Mouse (Mus musculus): ENCODE measurements around the gene Lmod2. TPM values are rescaled to one million over a fixed set of nuclear protein-coding genes. Genes with fewer than 3 reads are reported as not detected.

Gene Lmod2
- polyA plus RNA-seq, 1 experiment from 2014 or later = not detected

- 42% methylated on average over 3 of the region's 3 CpGs for WGBS (ENCODE audit: missing documents)
- Histone ChIP-seq H3K4me3 (ENCODE audit: inconsistent target) (no peak overlapping the region), H3K27ac (no peak overlapping the region), H3K79me2 (ENCODE audit: inconsistent target) (no peaks in the 10 kb centered on the region), H3K36me3 (ENCODE audit: inconsistent target) (no peaks in the 10 kb centered on the region)
These were observed 10.7 kb upstream of the Lmod2 start for GRCm38 (mm10) chr6:24586885-24587284.

DNA sequence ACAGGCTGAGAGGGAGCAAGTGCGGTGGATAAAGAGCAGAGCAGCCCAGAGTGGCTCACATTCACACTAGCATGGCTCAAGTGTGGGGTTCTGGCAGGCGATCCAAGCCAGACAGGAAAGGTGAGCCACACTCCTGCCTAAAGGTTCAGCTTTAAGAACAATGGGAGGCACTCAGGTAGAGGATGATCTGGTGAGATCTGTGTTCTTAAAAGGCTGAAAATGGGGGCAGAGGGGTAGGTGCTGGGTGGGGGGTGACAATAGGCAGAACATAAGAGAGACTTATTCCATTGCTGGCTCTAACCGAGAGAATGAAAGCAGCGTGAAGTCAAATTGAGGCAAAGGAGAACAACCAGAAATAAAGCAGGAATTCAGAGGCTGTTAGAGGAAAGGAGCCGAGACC is 7.3 kb upstream of the Lmod2 start:
- 96% methylated on average over 5 of the region's 5 CpGs for WGBS (ENCODE audit: missing documents)
- no peaks in the 10 kb centered on the region for H3K36me3 ChIP-seq (ENCODE audit: inconsistent target)
- H3K79me2 ChIP-seq (ENCODE audit: inconsistent target) = no peaks in the 10 kb centered on the region
- no peak overlapping the region for H3K4me3 ChIP-seq (ENCODE audit: inconsistent target)
- no peak overlapping the region for H3K27ac ChIP-seq

DNA sequence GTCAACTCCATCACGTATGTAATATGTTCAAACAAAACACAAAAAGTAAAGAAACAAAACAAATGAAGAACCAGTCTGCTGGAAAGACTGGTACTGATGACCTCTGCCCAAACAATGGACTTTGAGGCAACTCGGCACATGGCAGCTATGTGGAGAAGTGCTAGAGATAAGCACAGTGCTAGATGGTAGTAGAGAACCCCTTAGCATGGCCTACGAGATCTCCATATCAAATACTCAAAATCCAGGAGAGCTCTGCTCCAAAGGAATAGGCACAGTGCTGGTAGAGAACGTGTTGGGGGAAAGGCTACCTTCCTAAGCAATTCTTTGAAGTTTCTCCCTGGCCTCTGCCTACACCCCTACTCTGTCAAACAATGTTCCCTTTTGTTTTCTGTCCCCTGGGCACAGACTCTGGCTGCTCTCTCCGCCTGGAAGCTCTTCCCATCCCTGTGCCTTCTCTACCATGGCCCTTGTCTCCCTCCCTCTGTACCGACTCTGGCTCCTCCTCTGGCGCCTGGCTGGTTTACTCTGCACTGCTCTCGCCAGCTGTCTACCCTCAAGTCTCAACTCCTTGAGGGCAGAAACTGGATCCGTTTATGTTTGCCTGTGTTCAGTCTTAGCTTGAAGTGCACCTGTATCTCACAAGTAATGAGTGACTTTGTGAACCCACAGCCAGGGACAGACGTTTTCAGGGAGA is 5.9 kb upstream of the Lmod2 start:
- H3K27ac ChIP-seq = no peak overlapping the region
- no peaks in the 10 kb centered on the region for H3K36me3 ChIP-seq (ENCODE audit: inconsistent target)
- WGBS (ENCODE audit: missing documents) = 83% methylated on average over 10 of the region's 10 CpGs
- no peaks in the 10 kb centered on the region for H3K79me2 ChIP-seq (ENCODE audit: inconsistent target)
- H3K4me3 ChIP-seq (ENCODE audit: inconsistent target) = no peak overlapping the region

- 91% methylated on average over 6 of the region's 6 CpGs for WGBS (ENCODE audit: missing documents)
- H3K27ac ChIP-seq = no peak overlapping the region
These were observed 1.6 kb downstream of the Lmod2 start for GRCm38 (mm10) chr6:24599179-24599578.

DNA sequence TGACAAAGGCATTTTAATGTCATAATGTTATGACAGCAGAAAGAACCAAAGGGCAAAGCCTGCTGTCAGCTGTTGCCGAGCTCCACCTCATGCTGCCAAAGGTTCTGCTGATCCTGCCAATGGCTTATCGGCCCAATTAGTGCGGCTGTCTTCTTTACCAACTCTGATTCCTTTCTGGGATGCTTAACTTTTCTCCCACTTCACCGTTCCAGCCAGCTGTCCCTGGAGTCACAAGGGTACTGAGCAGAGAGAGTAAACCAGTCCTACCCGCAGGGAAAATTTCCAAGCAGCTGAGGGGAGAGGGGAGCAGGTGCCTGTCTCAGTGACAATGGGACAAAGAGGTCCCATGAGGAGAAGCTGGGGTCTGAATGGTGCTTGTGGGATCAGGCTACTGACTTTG is 2.1 kb downstream of the Lmod2 start:
- WGBS (ENCODE audit: missing documents) = 89% methylated on average over 5 of the region's 5 CpGs
- no peak overlapping the region for H3K4me3 ChIP-seq (ENCODE audit: inconsistent target)
- no peaks in the 10 kb centered on the region for H3K36me3 ChIP-seq (ENCODE audit: inconsistent target)
- no peak overlapping the region for H3K27ac ChIP-seq
- no peaks in the 10 kb centered on the region for H3K79me2 ChIP-seq (ENCODE audit: inconsistent target)

More at GRCm38 (mm10) chr6:24599179-24599578, 1.6 kb downstream of the Lmod2 start:
- Histone ChIP-seq H3K36me3 (ENCODE audit: inconsistent target) (no peaks in the 10 kb centered on the region), H3K79me2 (ENCODE audit: inconsistent target) (no peaks in the 10 kb centered on the region), H3K4me3 (ENCODE audit: inconsistent target) (no peak overlapping the region)

DNA sequence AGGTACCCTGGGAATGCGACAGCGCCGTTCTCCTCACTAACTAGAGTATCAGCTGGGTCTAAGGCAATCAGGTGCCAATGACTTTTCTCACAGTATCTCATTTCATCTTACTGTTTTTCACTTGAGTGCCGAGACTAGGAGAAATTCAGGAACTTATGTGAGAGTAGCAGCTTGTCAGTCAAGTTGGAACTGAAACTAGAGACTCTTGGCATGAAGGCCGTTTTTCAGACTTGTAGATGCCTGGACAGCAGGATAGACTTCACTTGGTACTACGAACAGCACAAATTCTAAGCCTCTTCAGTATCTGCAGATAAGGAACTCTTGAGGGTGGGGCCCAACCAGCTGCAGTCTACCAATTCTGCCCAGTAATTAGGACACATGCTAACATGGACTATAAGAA is 2.6 kb downstream of the Lmod2 start:
- Histone ChIP-seq H3K79me2 (ENCODE audit: inconsistent target) (no peaks in the 10 kb centered on the region), H3K4me3 (ENCODE audit: inconsistent target) (no peak overlapping the region), H3K36me3 (ENCODE audit: inconsistent target) (no peaks in the 10 kb centered on the region), H3K27ac (no peak overlapping the region)
- WGBS (ENCODE audit: missing documents) = 71% methylated on average over 6 of the region's 6 CpGs

DNA sequence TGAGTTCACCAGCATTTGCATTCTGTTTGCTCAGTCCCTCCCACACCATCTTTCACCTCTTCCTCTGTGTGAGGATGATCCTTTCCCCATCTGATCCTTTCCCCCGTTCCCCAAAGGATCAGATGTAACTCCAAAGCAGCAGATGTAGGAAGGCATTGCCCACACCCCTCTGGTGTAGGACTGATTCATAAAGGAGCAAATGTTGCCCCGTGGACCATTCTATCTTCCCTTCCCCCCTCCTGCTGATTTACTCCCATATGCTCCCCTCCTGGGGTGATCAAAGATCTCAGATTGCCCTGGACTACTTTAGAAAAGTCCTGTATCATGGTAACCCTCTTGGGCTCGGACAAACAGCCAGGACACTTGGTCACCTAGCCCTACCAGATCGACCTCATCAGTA is 3.2 kb downstream of the Lmod2 start:
- Histone ChIP-seq H3K79me2 (ENCODE audit: inconsistent target) (no peaks in the 10 kb centered on the region), H3K27ac (no peak overlapping the region), H3K36me3 (ENCODE audit: inconsistent target) (no peaks in the 10 kb centered on the region), H3K4me3 (ENCODE audit: inconsistent target) (no peak overlapping the region)
- 80% methylated on average over 4 of the region's 4 CpGs for WGBS (ENCODE audit: missing documents)

GRCm38 (mm10) chr6:24601668-24602067 is 4.1 kb downstream of the Lmod2 start:
- 83% methylated on average over 1 of the region's 1 CpGs for WGBS (ENCODE audit: missing documents)
- no peak overlapping the region for H3K27ac ChIP-seq
- no peaks in the 10 kb centered on the region for H3K79me2 ChIP-seq (ENCODE audit: inconsistent target)
- no peaks in the 10 kb centered on the region for H3K36me3 ChIP-seq (ENCODE audit: inconsistent target)
- H3K4me3 ChIP-seq (ENCODE audit: inconsistent target) = no peak overlapping the region

DNA sequence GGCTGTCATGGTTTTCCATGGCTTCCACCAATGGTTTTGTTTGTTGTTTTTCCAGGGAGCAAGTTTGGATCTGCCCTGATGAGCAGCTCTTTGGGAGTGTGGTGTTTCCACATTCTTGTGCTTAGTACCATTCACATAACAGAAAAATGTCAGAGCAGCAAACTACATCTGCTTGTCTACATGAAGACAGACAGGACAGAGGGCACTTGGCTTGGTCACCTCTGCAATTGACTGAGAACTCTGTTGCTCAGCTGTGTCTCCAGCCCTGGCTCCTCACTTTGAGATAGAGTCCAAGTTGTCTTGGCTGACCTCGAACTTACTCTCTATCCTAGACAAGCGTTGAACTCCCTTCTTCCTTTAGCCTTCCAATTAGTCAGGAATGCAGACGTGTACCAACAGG is 4.8 kb downstream of the Lmod2 start:
- H3K27ac ChIP-seq = no peak overlapping the region
- 89% methylated on average over 3 of the region's 3 CpGs for WGBS (ENCODE audit: missing documents)
- H3K4me3 ChIP-seq (ENCODE audit: inconsistent target) = no peak overlapping the region
- no peaks in the 10 kb centered on the region for H3K36me3 ChIP-seq (ENCODE audit: inconsistent target)
- H3K79me2 ChIP-seq (ENCODE audit: inconsistent target) = no peaks in the 10 kb centered on the region

DNA sequence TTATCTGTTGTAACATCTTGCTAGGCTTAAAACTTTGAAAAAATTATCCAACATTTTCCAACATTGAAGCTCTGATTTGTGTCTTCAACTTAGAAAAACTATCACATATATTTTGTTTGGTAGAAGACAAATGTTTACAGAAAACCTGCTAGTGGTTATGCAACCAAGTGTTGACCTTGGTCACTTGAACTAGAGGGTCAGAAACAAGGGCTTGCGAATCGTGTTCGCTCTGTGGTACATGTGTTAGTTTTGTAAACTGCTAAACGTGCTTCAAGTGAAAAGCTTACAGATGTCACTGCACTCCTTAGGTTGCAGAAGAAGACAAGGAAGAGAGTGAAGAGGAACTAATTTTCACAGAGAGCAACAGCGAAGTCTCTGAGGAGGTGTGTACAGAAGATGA is 5.4 kb downstream of the Lmod2 start:
- no peaks in the 10 kb centered on the region for H3K36me3 ChIP-seq (ENCODE audit: inconsistent target)
- H3K27ac ChIP-seq = no peak overlapping the region
- whole genome bisulfite sequencing (ENCODE audit: missing documents) = 89% methylated on average over 5 of the region's 5 CpGs

GRCm38 (mm10) chr6:24604289-24604688 is 6.7 kb downstream of the Lmod2 start:
- Histone ChIP-seq H3K4me3 (ENCODE audit: inconsistent target) (no peak overlapping the region), H3K36me3 (ENCODE audit: inconsistent target) (no peaks in the 10 kb centered on the region), H3K79me2 (ENCODE audit: inconsistent target) (no peaks in the 10 kb centered on the region), H3K27ac (no peak overlapping the region)
- WGBS (ENCODE audit: missing documents) = 96% methylated on average over 5 of the region's 7 CpGs

More for the DNA sequence above, 5.4 kb downstream of the Lmod2 start:
- Histone ChIP-seq H3K79me2 (ENCODE audit: inconsistent target) (no peaks in the 10 kb centered on the region), H3K4me3 (ENCODE audit: inconsistent target) (no peak overlapping the region)

GRCm38 (mm10) chr6:24605631-24606030 is 8.1 kb downstream of the Lmod2 start:
- Histone ChIP-seq H3K36me3 (ENCODE audit: inconsistent target) (no peaks in the 10 kb centered on the region), H3K27ac (no peak overlapping the region), H3K79me2 (ENCODE audit: inconsistent target) (no peaks in the 10 kb centered on the region), H3K4me3 (ENCODE audit: inconsistent target) (no peak overlapping the region)
- WGBS (ENCODE audit: missing documents) = 90% methylated on average over 8 of the region's 8 CpGs

DNA sequence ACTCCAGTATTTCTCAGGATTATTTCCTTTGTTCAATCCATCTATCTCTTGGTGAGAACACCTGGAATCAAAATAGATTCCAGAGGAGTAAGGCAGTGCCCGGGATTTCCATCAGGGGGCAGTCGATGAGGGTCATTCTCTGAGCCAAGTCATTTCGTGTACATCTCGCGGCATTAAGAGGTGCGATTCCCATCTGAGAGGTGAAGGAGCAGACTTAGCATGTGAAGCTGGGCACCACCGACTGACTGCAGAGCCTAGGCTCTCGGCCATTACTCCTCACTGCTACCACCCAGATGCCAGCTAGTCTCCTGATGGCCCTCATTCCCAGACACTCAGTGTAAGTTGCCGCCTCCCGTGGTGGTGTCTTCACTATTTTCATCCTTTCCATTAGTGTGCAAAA is 8.9 kb downstream of the Lmod2 start:
- Histone ChIP-seq H3K27ac (no peak overlapping the region), H3K36me3 (ENCODE audit: inconsistent target) (no peaks in the 10 kb centered on the region), H3K79me2 (ENCODE audit: inconsistent target) (no peaks in the 10 kb centered on the region), H3K4me3 (ENCODE audit: inconsistent target) (no peak overlapping the region)
- WGBS (ENCODE audit: missing documents) = 81% methylated on average over 8 of the region's 10 CpGs

DNA sequence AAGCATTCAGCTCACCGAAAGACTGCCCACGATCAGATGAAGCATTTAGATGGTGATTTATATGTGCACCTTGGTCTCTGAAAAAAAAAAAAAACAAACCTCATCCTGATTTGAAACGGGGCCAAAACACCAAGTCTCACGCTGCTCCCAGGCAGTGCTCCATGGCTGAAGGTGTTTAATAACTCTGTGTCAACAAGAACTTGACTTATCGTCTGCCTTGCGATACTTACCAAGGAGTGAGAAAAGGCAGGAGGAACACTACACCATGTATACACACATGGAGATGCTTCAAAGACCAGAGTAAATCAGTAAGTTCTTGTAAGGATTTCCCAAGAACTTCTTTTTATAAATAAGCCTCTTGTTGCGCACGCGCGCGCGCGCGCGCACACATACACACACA is 10.0 kb downstream of the Lmod2 start:
- Histone ChIP-seq H3K36me3 (ENCODE audit: inconsistent target) (no peaks in the 10 kb centered on the region), H3K79me2 (ENCODE audit: inconsistent target) (no peaks in the 10 kb centered on the region), H3K27ac (no peak overlapping the region), H3K4me3 (ENCODE audit: inconsistent target) (no peak overlapping the region)
- WGBS (ENCODE audit: missing documents) = 85% methylated on average over 15 of the region's 15 CpGs

DNA sequence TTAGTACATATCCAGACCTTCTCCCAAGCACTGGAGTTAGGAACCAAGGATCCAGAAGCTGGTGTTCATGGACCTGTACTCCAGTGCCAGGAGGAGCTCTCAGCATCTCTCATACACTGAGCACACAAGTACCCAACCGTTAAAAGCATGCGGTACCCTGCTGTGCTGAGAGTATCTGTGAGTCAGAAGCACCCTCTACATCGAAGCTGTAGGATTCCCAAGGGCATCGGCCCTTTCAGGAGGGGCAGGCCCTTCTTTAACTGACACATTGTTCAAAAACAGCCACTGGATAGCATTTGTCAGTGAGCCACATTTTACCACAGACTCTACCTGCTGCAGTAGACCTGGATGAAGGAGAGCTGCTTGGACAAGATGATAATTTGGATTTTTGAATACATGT is 10.6 kb downstream of the Lmod2 start:
- H3K79me2 ChIP-seq (ENCODE audit: inconsistent target) = no peaks in the 10 kb centered on the region
- H3K36me3 ChIP-seq (ENCODE audit: inconsistent target) = 0 out of 2 replicates have a peak, but pooled peaks cover 5% of the 10 kb centered on the region
- WGBS (ENCODE audit: missing documents) = 83% methylated on average over 4 of the region's 4 CpGs
- no peak overlapping the region for H3K4me3 ChIP-seq (ENCODE audit: inconsistent target)
- no peak overlapping the region for H3K27ac ChIP-seq

GRCm38 (mm10) chr6:24608682-24609081 is 11.1 kb downstream of the Lmod2 start:
- no peaks in the 10 kb centered on the region for H3K79me2 ChIP-seq (ENCODE audit: inconsistent target)
- 98% methylated on average over 3 of the region's 3 CpGs for WGBS (ENCODE audit: missing documents)
- 0 out of 2 replicates have a peak, but pooled peaks cover 10% of the 10 kb centered on the region for H3K36me3 ChIP-seq (ENCODE audit: inconsistent target)
- H3K4me3 ChIP-seq (ENCODE audit: inconsistent target) = no peak overlapping the region
- H3K27ac ChIP-seq = no peak overlapping the region

Measured in macrophage (primary cell).